Mouse (Mus musculus) inflammation-experienced regulatory T-cells, adult 6 months (primary cell): ENCODE results near the gene Atp6v1g3. TPM values are rescaled to one million over a fixed set of nuclear protein-coding genes. Genes with fewer than 3 reads are reported as not detected.

ENCODE experiments used
- ATAC-seq: one replicate; pipeline ENCODE4 v1.8.0; 2017
- polyA plus RNA-seq, 3 experiments: library from polyadenylated mRNA; unstranded; fragments of 100-300 nt; shearing (Covaris generic); gene quantifications; one replicate each; pipeline ENCODE4 v1.2.1; 2017

Atp6v1g3 gene
- polyA plus RNA-seq, 3 experiments from 2014 or later, result 0.50 to 2.9 (median 0.82) TPM

GRCm38 (mm10) chr1:138289455-138290425 lies 16.2 kb downstream of the Atp6v1g3 start:
- peak; percentile 63 for ATAC-seq

- ATAC-seq, result peak; percentile 66
Observed at GRCm38 (mm10) chr1:138291463-138291862, 17.9 kb downstream of the Atp6v1g3 start.

- ATAC-seq, result no peak
Observed at GRCm38 (mm10) chr1:138294487-138294886, 20.9 kb downstream of the Atp6v1g3 start.

- peak; percentile 19 for ATAC-seq
Observed at GRCm38 (mm10) chr1:138298156-138298555, 24.6 kb downstream of the Atp6v1g3 start.

GRCm38 (mm10) chr1:138299576-138299975 lies 26.0 kb downstream of the Atp6v1g3 start:
- peak; percentile 77 for ATAC-seq

- ATAC-seq, result no peak
Observed at GRCm38 (mm10) chr1:138301920-138302319, 28.4 kb downstream of the Atp6v1g3 start.

GRCm38 (mm10) chr1:138302756-138303155 lies 29.2 kb downstream of the Atp6v1g3 start:
- no peak for ATAC-seq

- peak; percentile 53 for ATAC-seq
Observed at GRCm38 (mm10) chr1:138303296-138303695, 29.8 kb downstream of the Atp6v1g3 start.

- ATAC-seq, result peak; percentile 45
Observed at GRCm38 (mm10) chr1:138304141-138304915, 30.8 kb downstream of the Atp6v1g3 start.

- no peak for ATAC-seq
Observed at GRCm38 (mm10) chr1:138322657-138323056, 49.1 kb downstream of the Atp6v1g3 start.

- no peak for ATAC-seq
Observed at GRCm38 (mm10) chr1:138323076-138323630, 49.6 kb downstream of the Atp6v1g3 start.

- ATAC-seq, result no peak
Observed at GRCm38 (mm10) chr1:138326091-138326490, 52.6 kb downstream of the Atp6v1g3 start.

- ATAC-seq, result no peak
Observed at GRCm38 (mm10) chr1:138326566-138326965, 53.0 kb downstream of the Atp6v1g3 start.

- peak; percentile 67 for ATAC-seq
Observed at GRCm38 (mm10) chr1:138327466-138328245, 54.1 kb downstream of the Atp6v1g3 start.

GRCm38 (mm10) chr1:138328320-138328719 lies 54.8 kb downstream of the Atp6v1g3 start:
- peak; percentile 63 for ATAC-seq

- no peak for ATAC-seq
Observed at GRCm38 (mm10) chr1:138330556-138330955, 57.0 kb downstream of the Atp6v1g3 start.

GRCm38 (mm10) chr1:138331596-138331995 lies 58.1 kb downstream of the Atp6v1g3 start:
- no peak for ATAC-seq

GRCm38 (mm10) chr1:138334701-138335100 lies 61.2 kb downstream of the Atp6v1g3 start:
- ATAC-seq, result no peak

- peak; percentile 43 for ATAC-seq
Observed at GRCm38 (mm10) chr1:138337417-138337816, 63.9 kb downstream of the Atp6v1g3 start.
